Mouse (Mus musculus): ENCODE results near the gene a. TPM values are rescaled to one million over a fixed set of nuclear protein-coding genes. Genes with fewer than 3 reads are reported as not detected.

a gene
- polyA plus RNA-seq, 1 experiment from 2014 or later: 0.33 TPM

- Histone ChIP-seq H3K4me1 (peaks cover 9% of the 10 kb centered on the region; the same call in 1 of the 2 replicates), H3K36me3 (no peaks in the 10 kb centered on the region), H3K9ac (replicated peaks) (no peak overlapping the region), H3K27ac (replicated peaks) (no peak overlapping the region), H3K4me2 (no peak overlapping the region), H3K9me3 (replicated peaks) (no peaks in the 10 kb centered on the region), H3K4me3 (replicated peaks) (no peak overlapping the region), H3K27me3 (replicated peaks) (no peaks in the 10 kb centered on the region)
- no peak for ATAC-seq (ENCODE audit: low FRiP score)
- WGBS: 84% methylated on average over 9 of the region's 9 CpGs
These were observed 26.2 kb upstream of the a start for GRCm38 (mm10) chr2:154764828-154765497.

DNA sequence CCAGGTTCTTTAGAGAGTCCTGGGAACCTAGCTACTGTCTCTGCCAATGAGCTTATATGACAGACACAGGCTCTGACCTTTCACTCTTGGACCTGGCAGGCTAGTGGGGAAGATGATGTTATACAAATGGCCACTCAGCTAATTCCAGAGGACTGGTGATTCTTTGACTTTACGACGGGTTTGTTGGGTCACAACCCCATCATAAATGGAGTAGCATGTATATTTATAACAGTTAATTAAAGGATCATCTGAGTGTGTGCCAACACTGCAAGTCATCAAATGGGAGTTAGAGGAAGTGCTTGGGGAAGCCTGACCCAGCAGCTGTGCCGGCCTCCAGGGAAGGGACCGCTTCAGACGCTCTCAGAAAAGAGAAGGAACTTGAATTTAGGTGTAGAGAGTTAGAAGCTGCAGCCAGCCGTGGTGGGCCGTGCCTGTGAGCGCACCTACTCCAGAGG is 25.6 kb upstream of the a start:
- Histone ChIP-seq H3K4me2 (no peak overlapping the region), H3K36me3 (no peaks in the 10 kb centered on the region), H3K27me3 (replicated peaks) (no peaks in the 10 kb centered on the region), H3K27ac (replicated peaks) (no peak overlapping the region), H3K9ac (replicated peaks) (no peak overlapping the region), H3K9me3 (replicated peaks) (no peaks in the 10 kb centered on the region), H3K4me1 (peaks cover 9% of the 10 kb centered on the region; the same call in 1 of the 2 replicates), H3K4me3 (replicated peaks) (no peak overlapping the region)
- 71% methylated on average over 8 of the region's 8 CpGs for WGBS
- ATAC-seq (ENCODE audit: low FRiP score): no peak

GRCm38 (mm10) chr2:154767051-154767450 is 24.2 kb upstream of the a start:
- Histone ChIP-seq H3K4me1 (peaks cover 9% of the 10 kb centered on the region; the same call in 1 of the 2 replicates), H3K4me3 (replicated peaks) (no peak overlapping the region), H3K9me3 (replicated peaks) (no peaks in the 10 kb centered on the region), H3K4me2 (no peak overlapping the region), H3K9ac (replicated peaks) (no peak overlapping the region), H3K27ac (replicated peaks) (no peak overlapping the region), H3K36me3 (no peaks in the 10 kb centered on the region), H3K27me3 (replicated peaks) (no peaks in the 10 kb centered on the region)
- ATAC-seq (ENCODE audit: low FRiP score): no peak
- WGBS: 92% methylated on average over 6 of the region's 6 CpGs

GRCm38 (mm10) chr2:154769930-154770329 is 21.3 kb upstream of the a start, which contains the start of gene Gm14214:
TSS of gene Gm14214 (minus strand) at chr2:154770030.
- no peaks in the 10 kb centered on the region for H3K27me3 ChIP-seq (replicated peaks)
- H3K36me3 ChIP-seq: no peaks in the 10 kb centered on the region
- H3K9ac ChIP-seq (replicated peaks): no peak within 1 kb of the TSS
- H3K4me3 ChIP-seq (replicated peaks): no peak within 1 kb of the TSS
- H3K4me2 ChIP-seq: no peak within 1 kb of the TSS
- 0 out of 2 replicates have a peak, but pooled peaks cover 4% of the 10 kb centered on the region for H3K4me1 ChIP-seq
- H3K9me3 ChIP-seq (replicated peaks): no peaks in the 10 kb centered on the region
- H3K27ac ChIP-seq (replicated peaks): no peak within 1 kb of the TSS
- ATAC-seq (ENCODE audit: low FRiP score): no peak

GRCm38 (mm10) chr2:154771604-154772003 is 19.6 kb upstream of the a start:
- Histone ChIP-seq H3K27ac (replicated peaks) (no peak overlapping the region), H3K4me2 (no peak overlapping the region), H3K36me3 (no peaks in the 10 kb centered on the region), H3K4me1 (0 out of 2 replicates have a peak, but pooled peaks cover 4% of the 10 kb centered on the region), H3K4me3 (replicated peaks) (no peak overlapping the region), H3K9me3 (replicated peaks) (no peaks in the 10 kb centered on the region), H3K27me3 (replicated peaks) (no peaks in the 10 kb centered on the region), H3K9ac (replicated peaks) (no peak overlapping the region)
- 68% methylated on average over 8 of the region's 8 CpGs for WGBS
- ATAC-seq (ENCODE audit: low FRiP score): no peak

GRCm38 (mm10) chr2:154774032-154774431 is 17.2 kb upstream of the a start:
- no peak for ATAC-seq (ENCODE audit: low FRiP score)
- Histone ChIP-seq H3K4me2 (no peak overlapping the region), H3K9ac (replicated peaks) (no peak overlapping the region), H3K4me1 (no peaks in the 10 kb centered on the region), H3K36me3 (no peaks in the 10 kb centered on the region), H3K27me3 (replicated peaks) (no peaks in the 10 kb centered on the region), H3K27ac (replicated peaks) (no peak overlapping the region), H3K9me3 (replicated peaks) (no peaks in the 10 kb centered on the region), H3K4me3 (replicated peaks) (no peak overlapping the region)
- 73% methylated on average over 1 of the region's 1 CpGs for WGBS

DNA sequence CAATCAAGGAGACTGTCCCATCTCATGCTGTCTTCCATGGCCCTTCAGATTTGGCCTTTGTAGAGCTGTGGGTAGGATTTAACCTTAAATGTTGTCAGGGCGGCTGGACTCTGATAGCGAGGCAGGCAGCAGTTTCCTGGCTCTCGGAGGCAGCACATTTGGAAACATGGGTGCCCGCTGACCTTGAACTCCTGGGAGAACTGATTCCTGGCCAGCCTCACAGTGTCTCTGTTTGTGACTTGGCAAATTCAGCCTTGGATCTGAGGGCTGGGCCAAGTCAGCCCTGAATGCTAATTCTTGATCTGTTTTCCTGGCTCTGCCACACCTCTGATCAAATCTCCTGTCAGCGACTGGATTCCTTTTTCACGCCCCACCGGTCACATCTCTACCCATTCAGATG is 14.7 kb upstream of the a start:
- Histone ChIP-seq H3K9ac (replicated peaks) (no peak overlapping the region), H3K4me1 (no peaks in the 10 kb centered on the region), H3K9me3 (replicated peaks) (no peaks in the 10 kb centered on the region), H3K27ac (replicated peaks) (no peak overlapping the region), H3K4me2 (no peak overlapping the region), H3K27me3 (replicated peaks) (no peaks in the 10 kb centered on the region), H3K36me3 (no peaks in the 10 kb centered on the region), H3K4me3 (replicated peaks) (no peak overlapping the region)
- ATAC-seq (ENCODE audit: low FRiP score): no peak
- WGBS: 79% methylated on average over 7 of the region's 7 CpGs

GRCm38 (mm10) chr2:154779648-154780047 is 11.6 kb upstream of the a start:
- Histone ChIP-seq H3K4me1 (peaks cover 11% of the 10 kb centered on the region), H3K9ac (replicated peaks) (no peak overlapping the region), H3K4me3 (replicated peaks) (no peak overlapping the region), H3K4me2 (no peak overlapping the region), H3K36me3 (no peaks in the 10 kb centered on the region), H3K9me3 (replicated peaks) (no peaks in the 10 kb centered on the region), H3K27ac (replicated peaks) (no peak overlapping the region), H3K27me3 (replicated peaks) (no peaks in the 10 kb centered on the region)
- no peak for ATAC-seq (ENCODE audit: low FRiP score)
- 82% methylated on average over 3 of the region's 3 CpGs for WGBS

DNA sequence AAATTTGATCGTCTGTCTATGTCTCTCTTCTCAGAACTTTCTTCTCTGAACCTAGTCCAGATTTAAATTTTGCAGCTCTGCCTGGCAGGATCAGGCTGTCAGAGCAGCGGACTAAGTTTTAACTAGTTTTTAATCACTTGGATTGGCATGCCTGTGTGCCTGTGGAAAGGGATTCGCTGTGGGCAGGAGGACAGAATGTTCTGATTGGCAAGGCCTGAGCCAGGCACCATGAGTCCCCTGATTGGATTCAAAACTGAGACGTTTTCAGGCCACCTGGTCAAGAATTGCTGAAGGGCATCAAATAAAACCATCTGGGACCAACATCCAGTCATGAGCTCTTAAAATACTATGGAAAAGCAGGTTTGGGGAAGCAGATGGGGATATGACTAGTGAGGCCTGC is 8.8 kb upstream of the a start:
- no peak overlapping the region for H3K4me2 ChIP-seq
- no peaks in the 10 kb centered on the region for H3K36me3 ChIP-seq
- H3K9ac ChIP-seq (replicated peaks): no peak overlapping the region
- H3K4me3 ChIP-seq (replicated peaks): no peak overlapping the region
- peaks cover 16% of the 10 kb centered on the region for H3K4me1 ChIP-seq
- no peak for ATAC-seq (ENCODE audit: low FRiP score)
- 72% methylated on average over 4 of the region's 4 CpGs for WGBS
- no peaks in the 10 kb centered on the region for H3K9me3 ChIP-seq (replicated peaks)
- H3K27ac ChIP-seq (replicated peaks): no peak overlapping the region
- H3K27me3 ChIP-seq (replicated peaks): no peaks in the 10 kb centered on the region

GRCm38 (mm10) chr2:154782856-154783650 is 8.1 kb upstream of the a start:
- peaks cover 16% of the 10 kb centered on the region for H3K4me1 ChIP-seq
- H3K36me3 ChIP-seq: no peaks in the 10 kb centered on the region
- H3K27me3 ChIP-seq (replicated peaks): no peaks in the 10 kb centered on the region
- no peak overlapping the region for H3K9ac ChIP-seq (replicated peaks)
- no peak overlapping the region for H3K4me2 ChIP-seq
- H3K27ac ChIP-seq (replicated peaks): no peak overlapping the region
- H3K4me3 ChIP-seq (replicated peaks): no peak overlapping the region
- no peak for ATAC-seq (ENCODE audit: low FRiP score)
- H3K9me3 ChIP-seq (replicated peaks): no peaks in the 10 kb centered on the region
- WGBS: 43% methylated on average over 17 of the region's 17 CpGs

- no peaks in the 10 kb centered on the region for H3K9me3 ChIP-seq (replicated peaks)
- WGBS: 62% methylated on average over 3 of the region's 3 CpGs
- no peak overlapping the region for H3K9ac ChIP-seq (replicated peaks)
- no peak overlapping the region for H3K4me2 ChIP-seq
- no peak for ATAC-seq (ENCODE audit: low FRiP score)
- H3K4me1 ChIP-seq: peaks cover 23% of the 10 kb centered on the region
- H3K27me3 ChIP-seq (replicated peaks): no peaks in the 10 kb centered on the region
- H3K36me3 ChIP-seq: no peaks in the 10 kb centered on the region
- no peak overlapping the region for H3K4me3 ChIP-seq (replicated peaks)
- H3K27ac ChIP-seq (replicated peaks): no peak overlapping the region
These were observed 5.9 kb upstream of the a start for GRCm38 (mm10) chr2:154785284-154785683.

GRCm38 (mm10) chr2:154786187-154786586 is 5.0 kb upstream of the a start:
- 47% methylated on average over 3 of the region's 3 CpGs for WGBS
- ATAC-seq (ENCODE audit: low FRiP score): no peak
- no peaks in the 10 kb centered on the region for H3K9me3 ChIP-seq (replicated peaks)
- H3K4me1 ChIP-seq: peaks cover 23% of the 10 kb centered on the region
- H3K36me3 ChIP-seq: no peaks in the 10 kb centered on the region
- H3K9ac ChIP-seq (replicated peaks): no peak overlapping the region
- no peaks in the 10 kb centered on the region for H3K27me3 ChIP-seq (replicated peaks)
- H3K4me2 ChIP-seq: no peak overlapping the region
- no peak overlapping the region for H3K4me3 ChIP-seq (replicated peaks)
- H3K27ac ChIP-seq (replicated peaks): no peak overlapping the region
